Mouse (Mus musculus): ENCODE measurements around the gene Gm13279. TPM values are rescaled to one million over a fixed set of nuclear protein-coding genes. Genes with fewer than 3 reads are reported as not detected.

Gene Gm13279
- polyA plus RNA-seq, 1 experiment from 2014 or later: not detected

Other genes with a start within 250 kb of the Gm13279 start
- gene Ifna15, start 239.2 kb upstream of the Gm13279 start, polyA plus RNA-seq (2021; fragmentation: Nextera tagmentation): not detected in 2 replicates
- gene Ifna14, start 225.6 kb upstream of the Gm13279 start, polyA plus RNA-seq (2021; fragmentation: Nextera tagmentation): not detected in 2 replicates
- not detected in 2 replicates for gene Ifna9, start 205.0 kb upstream of the Gm13279 start, polyA plus RNA-seq (2021; fragmentation: Nextera tagmentation)
- not detected in 2 replicates for gene Ifna12, start 194.0 kb upstream of the Gm13279 start, polyA plus RNA-seq (2021; fragmentation: Nextera tagmentation)
- gene C87499, start 163.0 kb upstream of the Gm13279 start, polyA plus RNA-seq (2021; fragmentation: Nextera tagmentation): not detected in 2 replicates
- gene Ifna13, start 152.9 kb upstream of the Gm13279 start, polyA plus RNA-seq (2021; fragmentation: Nextera tagmentation): not detected in 2 replicates
- not detected in 2 replicates for gene Ifna16, start 120.5 kb upstream of the Gm13279 start, polyA plus RNA-seq (2021; fragmentation: Nextera tagmentation)
- not detected in 2 replicates for gene Ifna2, start 113.5 kb upstream of the Gm13279 start, polyA plus RNA-seq (2021; fragmentation: Nextera tagmentation)
- not detected in 2 replicates for gene Ifnab, start 106.0 kb upstream of the Gm13279 start, polyA plus RNA-seq (2021; fragmentation: Nextera tagmentation)
- 1.8 and 2.6 TPM in 2 replicates for gene Gm26566, start 75.6 kb upstream of the Gm13279 start, polyA plus RNA-seq (2021; fragmentation: Nextera tagmentation)
- gene Klhl9, start 74.9 kb upstream of the Gm13279 start, polyA plus RNA-seq (2021; fragmentation: Nextera tagmentation): 60.6 and 82.7 TPM in 2 replicates
- not detected in 2 replicates for gene Gm13271, start 42.5 kb upstream of the Gm13279 start, polyA plus RNA-seq (2021; fragmentation: Nextera tagmentation)
- gene Gm13283, start 37.3 kb upstream of the Gm13279 start, polyA plus RNA-seq (2021; fragmentation: Nextera tagmentation): not detected in 2 replicates
- not detected in 2 replicates for gene Gm13290, start 23.6 kb upstream of the Gm13279 start, polyA plus RNA-seq (2021; fragmentation: Nextera tagmentation)
- not detected in 2 replicates for gene Gm13289, start 20.5 kb upstream of the Gm13279 start, polyA plus RNA-seq (2021; fragmentation: Nextera tagmentation)
- not detected in 2 replicates for gene Gm13272, start 17.5 kb upstream of the Gm13279 start, polyA plus RNA-seq (2021; fragmentation: Nextera tagmentation)
- not detected in 2 replicates for gene Ifnz, start 15.3 kb upstream of the Gm13279 start, polyA plus RNA-seq (2021; fragmentation: Nextera tagmentation)
- not detected in 2 replicates for gene Gm13276, start 11.7 kb upstream of the Gm13279 start, polyA plus RNA-seq (2021; fragmentation: Nextera tagmentation)
- gene Gm13277, start 8.8 kb upstream of the Gm13279 start, polyA plus RNA-seq (2021; fragmentation: Nextera tagmentation): not detected in 2 replicates
- gene Gm13278, start 5.8 kb upstream of the Gm13279 start, polyA plus RNA-seq (2021; fragmentation: Nextera tagmentation): not detected in 2 replicates
- not detected in 2 replicates for gene Gm13275, start 2.9 kb upstream of the Gm13279 start, polyA plus RNA-seq (2021; fragmentation: Nextera tagmentation)
- gene Gm13285, start 2.3 kb downstream of the Gm13279 start, polyA plus RNA-seq (2021; fragmentation: Nextera tagmentation): not detected in 2 replicates
- not detected in 2 replicates for gene Gm13287, start 5.9 kb downstream of the Gm13279 start, polyA plus RNA-seq (2021; fragmentation: Nextera tagmentation)
- gene Gm13288, start 8.1 kb downstream of the Gm13279 start, polyA plus RNA-seq (2021; fragmentation: Nextera tagmentation): not detected in 2 replicates
- gene Ifna7, start 18.8 kb downstream of the Gm13279 start, polyA plus RNA-seq (2021; fragmentation: Nextera tagmentation): not detected in 2 replicates
- gene Ifna11, start 22.6 kb downstream of the Gm13279 start, polyA plus RNA-seq (2021; fragmentation: Nextera tagmentation): not detected in 2 replicates
- gene Ifna6, start 30.0 kb downstream of the Gm13279 start, polyA plus RNA-seq (2021; fragmentation: Nextera tagmentation): not detected in 2 replicates
- not detected in 2 replicates for gene Ifna5, start 38.1 kb downstream of the Gm13279 start, polyA plus RNA-seq (2021; fragmentation: Nextera tagmentation)
- not detected in 2 replicates for gene Ifna4, start 44.5 kb downstream of the Gm13279 start, polyA plus RNA-seq (2021; fragmentation: Nextera tagmentation)
- gene Ifna1, start 52.7 kb downstream of the Gm13279 start, polyA plus RNA-seq (2021; fragmentation: Nextera tagmentation): not detected in 2 replicates
- not detected in 2 replicates for gene Ifne, start 82.8 kb downstream of the Gm13279 start, polyA plus RNA-seq (2021; fragmentation: Nextera tagmentation)